Mouse (Mus musculus) kidney, postnatal 0 days (tissue): ENCODE measurements around the gene Gm20388. TPM values are rescaled to one million over a fixed set of nuclear protein-coding genes. Genes with fewer than 3 reads are reported as not detected.

ENCODE experiments used
- ATAC-seq: fragments of 200-750 bp; cut with Nextera tagmentation; replicated peaks from 2 replicates; pipeline ENCODE4 v1.8.0; 2017; ENCODE audit warnings: low read depth, moderate number of reproducible peaks, moderate TSS enrichment, moderate library complexity; ENCODE audit not compliant: low FRiP score
- DNase-seq: peaks from one replicate; pipeline ENCODE4 v3.0.0-alpha.2; 2016; ENCODE audit warnings: low spot score
- H3K27ac ChIP-seq: fragments of 300-500 bp; sonication (generic); 2 replicates; pipeline ENCODE4 v1.5.1; 2014; ENCODE audit warnings: mild to moderate bottlenecking
- H3K27me3 ChIP-seq: fragments of 300-500 bp; sonication (generic); 2 replicates; pipeline ENCODE4 v1.6.1; 2014; ENCODE audit warnings: low read length, mixed read lengths; ENCODE audit not compliant: insufficient read depth
- H3K36me3 ChIP-seq: fragments of 300-500 bp; sonication (generic); 2 replicates; pipeline ENCODE4 v1.6.1; 2014; ENCODE audit warnings: low read length, mixed read lengths; ENCODE audit not compliant: insufficient read depth
- H3K4me1 ChIP-seq: fragments of 300-500 bp; sonication (generic); replicated peaks from 2 replicates; pipeline ENCODE4 v1.6.1; 2014; ENCODE audit warnings: antibody characterized with exemption, low read length, mixed read lengths; ENCODE audit not compliant: insufficient read depth
- H3K4me2 ChIP-seq: fragments of 300-500 bp; sonication (generic); 2 replicates; pipeline ENCODE4 v1.6.1; 2014; ENCODE audit warnings: mild to moderate bottlenecking, low read length, moderate library complexity, mixed read lengths
- H3K4me3 ChIP-seq: fragments of 300-500 bp; sonication (generic); replicated peaks from 2 replicates; pipeline ENCODE4 v1.5.1; 2014; ENCODE audit warnings: low read depth, low read length
- H3K9ac ChIP-seq: fragments of 300-500 bp; sonication (generic); 2 replicates; pipeline ENCODE4 v1.6.1; 2014; ENCODE audit warnings: low read depth, low read length
- H3K9me3 ChIP-seq: fragments of 300-500 bp; sonication (generic); replicated peaks from 2 replicates; pipeline ENCODE4 v1.6.1; 2016; ENCODE audit warnings: low read length, inconsistent platforms, mixed read lengths
- CTCF ChIP-seq: IDR thresholded peaks from 2 replicates; pipeline ENCODE4 v1.5.1; 2016; ENCODE audit warnings: antibody characterized with exemption, low read depth, mild to moderate bottlenecking, moderate library complexity
- WGBS: fragments of 180-500 bp; shearing (Covaris S2); extraction: QIAGEN DNeasy Blood & Tissue Kit; methylation state at CpG from one replicate; pipeline ENCODE4 v1.1.7; 2014; 5-methylcytosine and 5-hydroxymethylcytosine counted together
- polyA plus RNA-seq: library from polyadenylated mRNA; unstranded; fragments of >200 nt; fragmentation: Nextera tagmentation; extraction: Ambion mirVana; gene quantifications from 2 replicates; pipeline ENCODE4 v1.2.1, GENCODE M21; 2015

Gm20388 gene
- polyA plus RNA-seq, 1 experiment from 2014 or later = not detected

- no peak for TF ChIP-seq CTCF
- Histone ChIP-seq H3K4me2 (no peak overlapping the region), H3K36me3 (no peaks in the 10 kb centered on the region), H3K4me1 (0 out of 2 replicates have a peak, but pooled peaks cover 5% of the 10 kb centered on the region), H3K9ac (no peak overlapping the region), H3K9me3 (no peaks in the 10 kb centered on the region), H3K27me3 (no peaks in the 10 kb centered on the region), H3K27ac (no peak overlapping the region), H3K4me3 (no peak overlapping the region)
- DNase-seq (no peak), ATAC-seq (no peak)
- 40% methylated on average over 3 of the region's 3 CpGs for WGBS
Observed at GRCm38 (mm10) chr8:122927841-122928240, 3017.2 kb downstream of the Gm20388 start.

- Histone ChIP-seq H3K36me3 (no peaks in the 10 kb centered on the region), H3K4me3 (no peak overlapping the region), H3K4me2 (no peak overlapping the region), H3K9me3 (no peaks in the 10 kb centered on the region), H3K27me3 (no peaks in the 10 kb centered on the region), H3K9ac (no peak overlapping the region), H3K4me1 (0 out of 2 replicates have a peak, but pooled peaks cover 4% of the 10 kb centered on the region), H3K27ac (no peak overlapping the region)
- ATAC-seq = no peak
- no peak for TF ChIP-seq CTCF
- WGBS = 78% methylated on average over 7 of the region's 7 CpGs
- no peak for DNase-seq
Observed at GRCm38 (mm10) chr8:122928631-122929224, 3018.1 kb downstream of the Gm20388 start.

- Histone ChIP-seq H3K4me1 (no peaks in the 10 kb centered on the region), H3K27me3 (no peaks in the 10 kb centered on the region), H3K27ac (no peak overlapping the region), H3K36me3 (no peaks in the 10 kb centered on the region), H3K9ac (no peak overlapping the region), H3K9me3 (no peaks in the 10 kb centered on the region), H3K4me2 (no peak overlapping the region), H3K4me3 (no peak overlapping the region)
- no peak for TF ChIP-seq CTCF
- ATAC-seq (no peak), DNase-seq (no peak)
- 63% methylated on average over 3 of the region's 3 CpGs for WGBS
Observed at GRCm38 (mm10) chr8:122931834-122932560, 3021.4 kb downstream of the Gm20388 start.

GRCm38 (mm10) chr8:122932561-122932959, 3021.9 kb downstream of the Gm20388 start:
- Histone ChIP-seq H3K9me3 (no peaks in the 10 kb centered on the region), H3K27me3 (no peaks in the 10 kb centered on the region), H3K4me1 (peaks cover 4% of the 10 kb centered on the region), H3K4me3 (no peak overlapping the region), H3K36me3 (no peaks in the 10 kb centered on the region), H3K27ac (no peak overlapping the region), H3K9ac (no peak overlapping the region), H3K4me2 (no peak overlapping the region)
- no peak for DNase-seq
- TF ChIP-seq CTCF = no peak
- no peak for ATAC-seq
- WGBS = 77% methylated on average over 2 of the region's 2 CpGs

- ATAC-seq = no peak
- TF ChIP-seq CTCF = no peak
- Histone ChIP-seq H3K36me3 (no peaks in the 10 kb centered on the region), H3K4me2 (no peak overlapping the region), H3K27ac (no peak overlapping the region), H3K4me1 (peaks cover 17% of the 10 kb centered on the region), H3K27me3 (no peaks in the 10 kb centered on the region), H3K4me3 (no peak overlapping the region), H3K9me3 (no peaks in the 10 kb centered on the region), H3K9ac (no peak overlapping the region)
- no peak for DNase-seq
Observed at GRCm38 (mm10) chr8:122933973-122934372, 3023.3 kb downstream of the Gm20388 start.

- TF ChIP-seq CTCF = no peak
- DNase-seq (no peak), ATAC-seq (no peak)
- H3K4me1 ChIP-seq = peaks cover 20% of the 10 kb centered on the region
- 54% methylated on average over 1 of the region's 1 CpGs for WGBS
- H3K27ac ChIP-seq = no peak overlapping the region
- H3K27me3 ChIP-seq = no peaks in the 10 kb centered on the region
- no peak overlapping the region for H3K4me2 ChIP-seq
- no peaks in the 10 kb centered on the region for H3K36me3 ChIP-seq
- H3K9me3 ChIP-seq = no peaks in the 10 kb centered on the region
- no peak overlapping the region for H3K4me3 ChIP-seq
- no peak overlapping the region for H3K9ac ChIP-seq
Observed at GRCm38 (mm10) chr8:122935118-122935517, 3024.5 kb downstream of the Gm20388 start.
